8 mouse cellular contexts compared by ENCODE assay signal in the genomic region with DNA sequence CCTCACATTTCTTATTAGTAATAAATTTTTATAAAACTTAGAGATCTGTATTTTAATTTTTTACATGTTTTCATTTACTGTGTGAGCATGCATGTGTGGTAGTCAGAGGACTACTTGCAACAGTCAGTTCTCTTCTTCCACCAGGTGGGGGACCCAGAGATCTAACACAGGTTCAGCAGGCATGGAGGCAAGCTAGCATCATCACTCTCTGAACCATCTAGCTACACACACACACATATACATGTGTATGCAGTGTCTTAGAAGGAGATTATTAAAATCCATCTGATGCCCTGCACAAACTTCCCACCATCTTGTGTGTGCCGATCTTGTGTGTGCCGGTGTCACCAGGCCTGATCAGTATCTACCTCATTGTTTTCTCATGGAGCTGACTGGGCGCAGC. TPM values are rescaled to one million over a fixed set of nuclear protein-coding genes. Genes with fewer than 3 reads are reported as not detected.
DNase-seq lines count a peak whose midpoint lies in the region; ATAC-seq and TF ChIP-seq lines count a peak whose summit lies in the region.
"Had no signal": no experiment of that assay in that cellular context is flagged by ENCODE, and none has a peak within 500 bp of the region (broad histone marks: within the 10 kb centered on the region; RNA-seq: fewer than 3 reads in every experiment).

No protein-coding gene starts in this region.

- no peaks in the 10 kb centered on the region for H3K27me3 ChIP-seq in kidney, embryonic 14.5 days (ENCODE audit: control insufficient read depth, insufficient read depth, low read length)
- H3K27me3 ChIP-seq in liver, embryonic 11.5 days (replicated peaks; ENCODE audit: control insufficient read depth, insufficient read depth, low read length), result no peaks in the 10 kb centered on the region
- no peaks in the 10 kb centered on the region for H3K27me3 ChIP-seq in neural tube, embryonic 15.5 days (replicated peaks)

- no peaks in the 10 kb centered on the region for H3K9me3 ChIP-seq in ES-E14 (ENCODE audit: control insufficient read depth, insufficient read depth, low read depth, low read length)
- no peaks in the 10 kb centered on the region for H3K9me3 ChIP-seq in kidney, embryonic 14.5 days (ENCODE audit: control insufficient read depth, low read length)
- no peaks in the 10 kb centered on the region for H3K9me3 ChIP-seq in liver, embryonic 11.5 days (ENCODE audit: control insufficient read depth, low read length)
- no peaks in the 10 kb centered on the region for H3K9me3 ChIP-seq in neural tube, embryonic 15.5 days (replicated peaks)

- no peaks in the 10 kb centered on the region for H3K36me3 ChIP-seq in ES-E14 (ENCODE audit: control insufficient read depth, insufficient read depth, low read length, poor library complexity, severe bottlenecking)
- H3K36me3 ChIP-seq in kidney, embryonic 14.5 days (ENCODE audit: control insufficient read depth, insufficient read depth, low read length), result no peaks in the 10 kb centered on the region
- no peaks in the 10 kb centered on the region for H3K36me3 ChIP-seq in liver, embryonic 11.5 days (ENCODE audit: control insufficient read depth, insufficient read depth, low read length)
- no peaks in the 10 kb centered on the region for H3K36me3 ChIP-seq in neural tube, embryonic 15.5 days

- intact Hi-C loops in gastrocnemius, postnatal 14 days (cut with DNase I; ENCODE audit: low total_unique reads), result loop anchor here (5.0 kb wide), 2 partner anchors 150 to 170 kb away; no protein-coding TSS in a partner anchor

- no peaks in the 10 kb centered on the region for H3K4me1 ChIP-seq in ES-E14 (ENCODE audit: control insufficient read depth in 2 of 2, insufficient read depth in 2 of 2, low read length in 2 of 2, poor library complexity in 1 of 2)
- H3K4me1 ChIP-seq in kidney, embryonic 14.5 days (ENCODE audit: control insufficient read depth, insufficient read depth, low read length), result no peaks in the 10 kb centered on the region
- H3K4me1 ChIP-seq in liver, embryonic 11.5 days (replicated peaks; ENCODE audit: control insufficient read depth, insufficient read depth, low read length), result no peaks in the 10 kb centered on the region
- peaks cover 5% of the 10 kb centered on the region; the same call in 1 of the 2 replicates for H3K4me1 ChIP-seq in neural tube, embryonic 15.5 days

- H3K27ac ChIP-seq in ES-E14 (ENCODE audit: insufficient read depth, low read depth, low read length, poor library complexity, severe bottlenecking), result no peak overlapping the region
- no peak overlapping the region for H3K27ac ChIP-seq in kidney, embryonic 14.5 days (ENCODE audit: low read depth, low read length)
- no peak overlapping the region for H3K27ac ChIP-seq in liver, embryonic 11.5 days (ENCODE audit: low read depth, low read length)
- no peak overlapping the region for H3K27ac ChIP-seq in neural tube, embryonic 15.5 days (replicated peaks)

- no peak overlapping the region for H3K4me2 ChIP-seq in kidney, embryonic 14.5 days (replicated peaks; ENCODE audit: low read depth, low read length)
- H3K4me2 ChIP-seq in liver, embryonic 11.5 days, result no peak overlapping the region
- H3K4me2 ChIP-seq in neural tube, embryonic 15.5 days, result no peak overlapping the region

- 72% methylated on average over 3 of the region's 3 CpGs for WGBS in kidney, embryonic 14.5 days
- 74% methylated on average over 3 of the region's 3 CpGs for WGBS in liver, embryonic 11.5 days
- 87% methylated on average over 3 of the region's 3 CpGs for WGBS in neural tube, embryonic 15.5 days

- no peak overlapping the region for H3K9ac ChIP-seq in ES-E14 (ENCODE audit: insufficient read depth, low read depth, low read length, poor library complexity, severe bottlenecking)
- no peak overlapping the region for H3K9ac ChIP-seq in kidney, embryonic 14.5 days (ENCODE audit: low read depth, low read length)
- no peak overlapping the region for H3K9ac ChIP-seq in liver, embryonic 11.5 days (ENCODE audit: low read depth, low read length)
- H3K9ac ChIP-seq in neural tube, embryonic 15.5 days (replicated peaks), result no peak overlapping the region

- in situ Hi-C loops in ES-E14 (cut with MboI; ENCODE audit: low sequenced_read_pairs in 2 of 2, unreplicated experiment in 2 of 2), result loop anchor here in 1 of 2 experiments (25.0 kb wide), 1 partner anchor 160 kb away; no protein-coding TSS in a partner anchor

- H3K4me3 ChIP-seq in ES-E14 (ENCODE audit: insufficient read depth in 1 of 2, low read depth in 1 of 2, low read length in 2 of 2, poor library complexity in 1 of 2, severe bottlenecking in 1 of 2), result no peak overlapping the region
- H3K4me3 ChIP-seq in kidney, embryonic 14.5 days (ENCODE audit: low read length), result no peak overlapping the region
- H3K4me3 ChIP-seq in liver, embryonic 11.5 days (ENCODE audit: low read depth, low read length), result no peak overlapping the region
- no peak overlapping the region for H3K4me3 ChIP-seq in neural tube, embryonic 15.5 days (replicated peaks)

- ATAC-seq in kidney, embryonic 14.5 days (ENCODE audit: low FRiP score, low TSS enrichment), result peak; percentile 72; the same call in 1 of the 2 replicates
- ATAC-seq in liver, embryonic 11.5 days (replicated peaks; ENCODE audit: low FRiP score), result no peak; the same call in 1 of the 2 replicates
- ATAC-seq in neural tube, embryonic 15.5 days (ENCODE audit: low FRiP score), result peak; percentile 83

- peak; percentile 5 to 20 for DNase-seq in B cell, adult 2 months
- DNase-seq in ES-E14 (ENCODE audit: low read depth, low spot score), result peak; percentile 49
- DNase-seq in cerebellum, postnatal 10 days, result peak; percentile 86 to 87
- DNase-seq in gastrocnemius, postnatal 14 days, result peak; percentile 44
- peak; percentile 40 for DNase-seq in liver, embryonic 11.5 days (ENCODE audit: low spot score)

TF ChIP-seq in ES-E14, 5 proteins besides CTCF, POLR2A, EP300 and RAD21:
- TF ChIP-seq MAFK (IDR thresholded peaks at IDR 0.05; ENCODE audit: insufficient read depth, low read depth, low read length) (no peak), ZC3H11A (IDR thresholded peaks at IDR 0.05; ENCODE audit: borderline replicate concordance, low read depth, low read length) (peak; percentile 97), ZNF384 (IDR thresholded peaks at IDR 0.05; ENCODE audit: low read depth, low read length) (no peak)
TF ChIP-seq in ES-E14: peak in this region for 1.

RNA-seq across cellular contexts. Expression of gene Olfr412, which starts 15.0 kb away (rescaled TPM):
- not detected in 2 replicates for total RNA-seq in ES-E14 (2012; rRNA removed)
- total RNA-seq in gastrocnemius, postnatal 14 days (2021), result not detected
- not detected in 2 replicates for polyA plus RNA-seq in kidney, embryonic 14.5 days (2014; fragmentation: Nextera tagmentation; extraction: Ambion mirVana)
- not detected in 2 replicates for polyA plus RNA-seq in liver, embryonic 11.5 days (2014; fragmentation: Nextera tagmentation; extraction: Ambion mirVana)
- polyA plus RNA-seq in neural tube, embryonic 15.5 days (2015; fragmentation: Nextera tagmentation; extraction: Ambion mirVana), result not detected in 2 replicates
- total RNA-seq: hematopoietic stem cell, adult 5-6 weeks had no signal

RNA-seq across cellular contexts. Expression of gene Olfr411, which starts 24.4 kb away (rescaled TPM):
- total RNA-seq in ES-E14 (2012; rRNA removed), result not detected in 2 replicates
- not detected for total RNA-seq in gastrocnemius, postnatal 14 days (2021)
- polyA plus RNA-seq in kidney, embryonic 14.5 days (2014; fragmentation: Nextera tagmentation; extraction: Ambion mirVana), result not detected in 2 replicates
- polyA plus RNA-seq in liver, embryonic 11.5 days (2014; fragmentation: Nextera tagmentation; extraction: Ambion mirVana), result not detected in 2 replicates
- polyA plus RNA-seq in neural tube, embryonic 15.5 days (2015; fragmentation: Nextera tagmentation; extraction: Ambion mirVana), result not detected in 2 replicates
- total RNA-seq: hematopoietic stem cell, adult 5-6 weeks had no signal

RNA-seq across cellular contexts. Expression of gene Olfr410, which starts 39.0 kb away (rescaled TPM):
- not detected in 2 replicates for total RNA-seq in ES-E14 (2012; rRNA removed)
- total RNA-seq in gastrocnemius, postnatal 14 days (2021), result not detected
- not detected in 2 replicates for polyA plus RNA-seq in kidney, embryonic 14.5 days (2014; fragmentation: Nextera tagmentation; extraction: Ambion mirVana)
- not detected in 2 replicates for polyA plus RNA-seq in liver, embryonic 11.5 days (2014; fragmentation: Nextera tagmentation; extraction: Ambion mirVana)
- polyA plus RNA-seq in neural tube, embryonic 15.5 days (2015; fragmentation: Nextera tagmentation; extraction: Ambion mirVana), result not detected in 2 replicates
- total RNA-seq: hematopoietic stem cell, adult 5-6 weeks had no signal

Comparison
In these comparisons a context has a peak if more than half of its experiments do, and no peak if none do; other contexts are left out.
1. DNase-seq: peak in every context shown above with its lines; median percentile 86 in cerebellum, postnatal 10 days; 49 in ES-E14; 44 in gastrocnemius, postnatal 14 days; 40 in liver, embryonic 11.5 days; 12 in B cell, adult 2 months.